Mouse (Mus musculus) megakaryocyte-erythroid progenitor cell, adult 5-6 weeks (primary cell): Measurements from ENCODE around the gene Phxr2. TPM values are rescaled to one million over a fixed set of nuclear protein-coding genes. Genes with fewer than 3 reads are reported as not detected.

ENCODE experiments used
- ATAC-seq: replicated peaks from 2 replicates; pipeline ENCODE4 v1.8.0; 2016; ENCODE audit warnings: mild to moderate bottlenecking, inconsistent platforms; ENCODE audit not compliant: severe bottlenecking, poor library complexity, low FRiP score, low TSS enrichment
- total RNA-seq, 2 experiments: library from RNA; stranded (forward) in 1 of 2; stranded (reverse) in 1 of 2; fragments of 200-1000, 215-1000 nt in 1 of 2; fragments of >200 nt in 1 of 2; fragmentation: Nextera tagmentation in 1 of 2; gene quantifications; 2 replicates each; pipeline ENCODE4 v1.2.3; 2014 to 2017

Phxr2 gene
- total RNA-seq, 2 experiments from 2014 or later = 0.28 TPM; not detected in 1

DNA sequence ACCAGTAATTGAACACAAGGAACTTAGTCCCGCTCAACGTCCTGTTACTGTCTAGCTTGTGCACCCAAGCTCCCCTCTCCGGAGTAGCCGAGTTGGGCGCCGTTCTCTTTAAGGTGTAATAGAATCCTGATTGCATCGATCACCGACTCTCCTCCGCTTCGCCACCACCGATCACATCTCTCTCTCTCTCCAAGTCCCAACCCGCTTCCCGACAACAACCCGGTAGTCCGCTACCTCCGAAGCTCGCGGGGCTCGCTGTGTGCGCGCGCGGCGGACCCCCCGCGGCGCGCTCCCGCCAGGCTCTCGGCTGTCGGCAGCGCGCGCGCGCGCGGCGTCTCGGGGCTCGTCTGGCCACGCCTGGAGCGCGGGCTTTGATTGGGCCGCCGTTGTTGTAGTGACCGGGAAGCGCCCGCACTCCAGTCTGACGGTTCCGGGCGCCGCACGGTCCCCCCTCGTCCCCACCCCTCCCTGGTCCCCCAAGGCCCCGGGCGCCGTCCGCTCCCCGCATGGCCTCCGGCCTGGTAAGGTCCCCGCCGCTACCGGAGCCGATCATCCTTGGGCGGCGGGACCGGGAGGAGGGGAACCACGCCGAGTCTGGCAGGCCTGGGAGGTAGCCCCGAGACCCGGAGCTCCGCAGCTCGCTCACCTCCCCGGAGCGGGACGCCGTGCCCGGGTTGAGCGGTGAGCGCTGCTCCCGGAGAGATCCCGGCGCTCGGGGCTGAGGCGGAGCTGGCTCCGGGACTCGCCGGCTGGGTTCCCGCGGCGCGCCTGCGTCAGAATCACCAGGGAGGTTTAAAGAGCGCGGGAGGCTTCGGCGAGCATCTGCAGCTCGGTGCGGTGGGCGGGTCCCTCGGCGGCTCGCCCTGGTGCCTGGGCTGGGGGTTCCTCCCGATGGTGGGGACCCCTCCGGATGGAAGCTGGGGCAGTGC, 19.2 kb downstream of the Phxr2 start, which contains the start of gene Poc1b:
Poc1b (plus strand) TSS at position 334 of the 929 bp plus-strand sequence.
- ATAC-seq = peak; percentile 65

GRCm38 (mm10) chr10:99106311-99106702, 19.8 kb downstream of the Phxr2 start:
- peak; percentile 1; the same call in 1 of the 2 replicates for ATAC-seq

- ATAC-seq = no peak
Observed at GRCm38 (mm10) chr10:99105522-99105921, 20.6 kb downstream of the Phxr2 start.

GRCm38 (mm10) chr10:99097374-99097773, 28.8 kb downstream of the Phxr2 start:
- peak; percentile 92 for ATAC-seq

DNA sequence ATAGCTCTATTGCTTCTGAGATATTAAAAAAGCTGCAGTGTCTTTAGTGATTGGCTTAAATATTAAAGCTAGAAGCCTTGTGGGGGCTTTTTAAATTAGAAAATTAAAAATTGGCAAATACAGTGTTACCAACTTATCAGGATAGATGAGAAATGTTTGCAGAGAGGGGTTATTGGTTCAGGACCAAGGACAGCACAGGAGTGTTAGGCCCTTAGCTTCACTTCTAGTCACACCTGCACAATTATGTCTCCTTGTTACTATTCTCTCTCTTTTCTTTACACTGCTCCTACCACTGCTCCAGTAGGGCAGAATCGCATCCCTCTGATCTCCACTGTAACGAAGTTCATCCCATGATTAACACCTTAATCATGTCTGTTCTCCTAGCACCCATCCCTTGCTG, 31.0 kb downstream of the Phxr2 start:
- ATAC-seq = peak; percentile 55; the same call in 1 of the 2 replicates

GRCm38 (mm10) chr10:99093364-99093763, 32.8 kb downstream of the Phxr2 start:
- ATAC-seq = no peak

DNA sequence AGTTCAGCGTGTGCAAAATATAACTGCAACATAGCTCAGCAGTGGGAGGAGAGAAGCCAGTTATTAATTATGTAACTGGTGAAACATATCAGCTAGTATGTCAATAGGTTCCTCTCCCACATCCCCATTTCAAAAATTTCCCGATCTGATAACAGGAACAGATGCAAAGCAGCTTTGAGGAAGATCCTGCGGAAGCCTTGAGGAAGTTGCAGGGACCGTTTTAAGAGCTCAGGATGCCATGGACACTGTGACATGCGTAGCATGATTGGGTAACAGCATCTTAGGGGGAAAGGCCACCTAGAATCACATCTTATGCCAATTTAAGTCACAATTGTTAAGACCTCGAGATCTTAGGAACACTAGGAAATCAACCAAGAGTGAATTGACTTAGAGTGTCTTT, 36.2 kb downstream of the Phxr2 start:
- no peak for ATAC-seq

GRCm38 (mm10) chr10:99086029-99086428, 40.1 kb downstream of the Phxr2 start:
- ATAC-seq = no peak

- no peak for ATAC-seq
Observed at GRCm38 (mm10) chr10:99085240-99085587, 40.9 kb downstream of the Phxr2 start.

GRCm38 (mm10) chr10:99084397-99085239, 41.5 kb downstream of the Phxr2 start:
- peak; percentile 92 for ATAC-seq

GRCm38 (mm10) chr10:99083431-99084003, 42.6 kb downstream of the Phxr2 start:
- no peak for ATAC-seq

DNA sequence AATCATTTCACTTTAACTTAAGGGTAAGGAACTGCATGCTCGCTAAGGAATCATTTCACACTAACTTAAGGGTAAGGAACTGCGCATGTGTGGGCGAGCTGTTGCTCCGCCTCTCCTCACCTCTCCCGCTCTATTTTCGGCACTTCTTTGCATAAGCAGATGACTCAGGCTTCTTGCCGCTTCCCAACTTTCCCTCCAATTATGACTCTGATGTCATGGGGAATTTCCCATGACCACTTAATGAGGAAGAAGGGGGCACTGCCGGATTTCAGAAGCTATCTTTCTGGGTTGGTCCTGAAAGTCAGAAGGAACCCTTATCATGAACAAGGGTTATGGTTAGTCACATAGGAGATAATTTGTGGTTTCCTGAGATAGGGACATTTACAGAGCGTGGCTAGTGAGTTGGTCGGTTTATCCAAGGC, 44.5 kb downstream of the Phxr2 start:
- peak; percentile 45; the same call in 1 of the 2 replicates for ATAC-seq

DNA sequence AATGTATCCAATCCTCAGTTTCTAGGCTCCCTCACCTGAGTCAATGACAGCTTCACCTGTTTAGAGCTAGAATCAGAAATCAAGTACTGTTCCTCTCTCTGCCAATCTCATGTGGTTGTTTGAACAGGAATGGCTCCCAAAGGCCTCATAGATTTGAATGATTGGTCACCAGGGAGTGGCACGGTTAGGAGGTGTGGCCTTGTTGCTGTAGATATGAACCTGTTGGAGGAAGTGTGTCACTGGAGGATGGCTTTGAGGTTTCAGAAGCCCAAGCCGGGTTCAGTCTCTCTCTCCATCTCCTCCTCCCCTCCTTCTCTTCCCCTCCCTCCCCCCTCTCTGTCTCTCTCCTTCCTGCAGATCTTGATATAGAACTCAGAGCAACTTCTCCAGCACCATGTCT, 47.5 kb downstream of the Phxr2 start:
- no peak for ATAC-seq

GRCm38 (mm10) chr10:99076113-99076895, 49.8 kb downstream of the Phxr2 start:
- ATAC-seq = no peak

Other genes with a start within 250 kb of the Phxr2 start
- gene Atp2b1, start 211.9 kb downstream of the Phxr2 start, total RNA-seq (2014; fragmentation: Nextera tagmentation) = 15.8 and 21.1 TPM in 2 replicates
- gene Atp2b1, start 211.9 kb downstream of the Phxr2 start, total RNA-seq (2017) = 26.7 and 28.9 TPM in 2 replicates
- 25.5 and 26.6 TPM in 2 replicates for gene Poc1b, start 19.3 kb downstream of the Phxr2 start, total RNA-seq (2014; fragmentation: Nextera tagmentation)
- 5.1 and 7.2 TPM in 2 replicates for gene Poc1b, start 19.3 kb downstream of the Phxr2 start, total RNA-seq (2017)
- 4.2 and 5.4 TPM in 2 replicates for gene Galnt4, start 18.2 kb downstream of the Phxr2 start, total RNA-seq (2014; fragmentation: Nextera tagmentation)
- gene Galnt4, start 18.2 kb downstream of the Phxr2 start, total RNA-seq (2017) = 4.9 and 7.8 TPM in 2 replicates
- gene Dusp6, start 136.9 kb upstream of the Phxr2 start, total RNA-seq (2014; fragmentation: Nextera tagmentation) = 5.4 and 14.8 TPM in 2 replicates
- gene Dusp6, start 136.9 kb upstream of the Phxr2 start, total RNA-seq (2017) = 20.6 and 20.9 TPM in 2 replicates